Mouse (Mus musculus): Measurements from ENCODE around the gene F2rl3. TPM values are rescaled to one million over a fixed set of nuclear protein-coding genes. Genes with fewer than 3 reads are reported as not detected.

F2rl3 gene
- polyA plus RNA-seq, 1 experiment: 18.8 TPM

DNA sequence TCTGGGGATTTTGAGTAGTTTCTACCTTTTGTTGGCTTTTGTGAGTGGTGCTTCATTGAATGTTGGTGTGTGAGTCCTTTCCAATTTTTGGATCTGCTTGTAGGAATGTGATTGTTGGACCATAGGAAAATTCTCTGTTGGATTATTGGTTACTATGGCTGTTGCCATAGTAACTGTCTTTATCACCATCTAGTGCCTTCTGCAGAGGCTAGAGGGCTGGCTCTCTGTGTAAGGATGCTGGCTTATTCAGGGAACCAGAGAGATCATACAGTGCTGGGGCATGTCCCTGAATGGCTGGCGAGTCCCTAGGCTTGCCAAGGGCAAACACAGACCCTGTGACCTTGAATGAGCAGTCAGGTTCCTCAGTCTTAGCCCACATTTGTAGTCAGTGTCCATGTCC, 33.0 kb upstream of the F2rl3 start:
- no peak for TF ChIP-seq CTCF (IDR thresholded peaks at IDR 0.05; ENCODE audit: borderline replicate concordance, control insufficient read depth, extremely low read depth, insufficient read depth, low read length, poor library complexity)
- no peak for TF ChIP-seq POLR2A (IDR thresholded peaks at IDR 0.05; ENCODE audit: control insufficient read depth, extremely low read depth, insufficient read depth, low read length, poor library complexity)
- 97% methylated on average over 1 of the region's 1 CpGs for WGBS
- H3K27ac ChIP-seq (ENCODE audit: control insufficient read depth, insufficient read depth, low read length): no peak overlapping the region
- peaks cover 84% of the 10 kb centered on the region for H3K36me3 ChIP-seq (ENCODE audit: control insufficient read depth, insufficient read depth, low read length)
- no peak for DNase-seq
- H3K4me1 ChIP-seq (replicated peaks; ENCODE audit: control insufficient read depth, insufficient read depth, low read length): peaks cover 6% of the 10 kb centered on the region
- H3K27me3 ChIP-seq (ENCODE audit: control insufficient read depth, insufficient read depth, low read length): no peaks in the 10 kb centered on the region
- H3K4me3 ChIP-seq (ENCODE audit: control insufficient read depth, insufficient read depth, low read length): no peak overlapping the region

GRCm38 (mm10) chr8:72735001-72735400, 26.7 kb upstream of the F2rl3 start:
- 38% methylated on average over 5 of the region's 5 CpGs for WGBS
- Histone ChIP-seq H3K27ac (ENCODE audit: control insufficient read depth, insufficient read depth, low read length) (peak overlapping the region; percentile 59), H3K36me3 (ENCODE audit: control insufficient read depth, insufficient read depth, low read length) (peaks cover 52% of the 10 kb centered on the region)

GRCm38 (mm10) chr8:72736868-72737267, 24.8 kb upstream of the F2rl3 start:
- no peak for DNase-seq
- Histone ChIP-seq H3K27ac (ENCODE audit: control insufficient read depth, insufficient read depth, low read length) (no peak overlapping the region; the same call in 1 of the 2 replicates), H3K4me1 (replicated peaks; ENCODE audit: control insufficient read depth, insufficient read depth, low read length) (peaks cover 34% of the 10 kb centered on the region), H3K4me3 (ENCODE audit: control insufficient read depth, insufficient read depth, low read length) (no peak overlapping the region), H3K27me3 (ENCODE audit: control insufficient read depth, insufficient read depth, low read length) (no peaks in the 10 kb centered on the region), H3K36me3 (ENCODE audit: control insufficient read depth, insufficient read depth, low read length) (peaks cover 34% of the 10 kb centered on the region)
- no peak for TF ChIP-seq POLR2A (IDR thresholded peaks at IDR 0.05; ENCODE audit: control insufficient read depth, extremely low read depth, insufficient read depth, low read length, poor library complexity)

More at GRCm38 (mm10) chr8:72735001-72735400, 26.7 kb upstream of the F2rl3 start:
- no peaks in the 10 kb centered on the region for H3K27me3 ChIP-seq (ENCODE audit: control insufficient read depth, insufficient read depth, low read length)
- H3K4me1 ChIP-seq (replicated peaks; ENCODE audit: control insufficient read depth, insufficient read depth, low read length): peaks cover 22% of the 10 kb centered on the region
- TF ChIP-seq POLR2A (IDR thresholded peaks at IDR 0.05; ENCODE audit: control insufficient read depth, extremely low read depth, insufficient read depth, low read length, poor library complexity) (no peak), CTCF (IDR thresholded peaks at IDR 0.05; ENCODE audit: borderline replicate concordance, control insufficient read depth, extremely low read depth, insufficient read depth, low read length, poor library complexity) (no peak)
- DNase-seq: peak; percentile 68
- H3K4me3 ChIP-seq (ENCODE audit: control insufficient read depth, insufficient read depth, low read length): no peak overlapping the region

GRCm38 (mm10) chr8:72746061-72746460, 15.6 kb upstream of the F2rl3 start:
- DNase-seq: peak; percentile 72
- TF ChIP-seq CTCF (IDR thresholded peaks at IDR 0.05; ENCODE audit: borderline replicate concordance, control insufficient read depth, extremely low read depth, insufficient read depth, low read length, poor library complexity): peak; percentile 56; the same call in 1 of the 2 replicates
- TF ChIP-seq POLR2A (IDR thresholded peaks at IDR 0.05; ENCODE audit: control insufficient read depth, extremely low read depth, insufficient read depth, low read length, poor library complexity): no peak
- H3K4me3 ChIP-seq (ENCODE audit: control insufficient read depth, insufficient read depth, low read length): no peak overlapping the region
- H3K36me3 ChIP-seq (ENCODE audit: control insufficient read depth, insufficient read depth, low read length): peaks cover 63% of the 10 kb centered on the region
- no peaks in the 10 kb centered on the region for H3K27me3 ChIP-seq (ENCODE audit: control insufficient read depth, insufficient read depth, low read length)
- 32% methylated on average over 5 of the region's 5 CpGs for WGBS
- H3K27ac ChIP-seq (ENCODE audit: control insufficient read depth, insufficient read depth, low read length): no peak overlapping the region
- peaks cover 11% of the 10 kb centered on the region for H3K4me1 ChIP-seq (replicated peaks; ENCODE audit: control insufficient read depth, insufficient read depth, low read length)

DNA sequence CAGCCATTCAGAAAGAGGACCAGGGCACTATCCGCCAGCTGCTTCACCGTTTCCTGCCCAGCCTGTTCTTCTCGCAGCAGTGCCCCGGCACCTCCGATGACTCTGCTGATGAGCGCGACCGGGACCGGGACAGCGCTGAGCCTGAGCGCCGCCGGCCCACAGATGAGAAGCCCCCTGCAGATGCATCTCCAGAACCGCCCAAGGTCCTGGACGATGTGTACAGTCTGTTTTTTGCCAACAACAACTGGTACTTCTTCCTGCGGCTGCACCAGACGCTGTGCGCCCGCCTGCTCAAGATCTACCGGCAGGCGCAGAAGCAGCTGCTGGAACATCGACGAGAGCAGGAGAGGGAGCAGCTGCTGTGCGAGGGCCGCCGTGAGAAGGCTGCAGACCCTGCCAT, 11.8 kb upstream of the F2rl3 start:
- Histone ChIP-seq H3K4me1 (replicated peaks; ENCODE audit: control insufficient read depth, insufficient read depth, low read length) (no peaks in the 10 kb centered on the region), H3K36me3 (ENCODE audit: control insufficient read depth, insufficient read depth, low read length) (peaks cover 87% of the 10 kb centered on the region), H3K27ac (ENCODE audit: control insufficient read depth, insufficient read depth, low read length) (no peak overlapping the region), H3K4me3 (ENCODE audit: control insufficient read depth, insufficient read depth, low read length) (no peak overlapping the region), H3K27me3 (ENCODE audit: control insufficient read depth, insufficient read depth, low read length) (no peaks in the 10 kb centered on the region)
- no peak for DNase-seq
- TF ChIP-seq CTCF (IDR thresholded peaks at IDR 0.05; ENCODE audit: borderline replicate concordance, control insufficient read depth, extremely low read depth, insufficient read depth, low read length, poor library complexity): no peak
- TF ChIP-seq POLR2A (IDR thresholded peaks at IDR 0.05; ENCODE audit: control insufficient read depth, extremely low read depth, insufficient read depth, low read length, poor library complexity): no peak
- WGBS: 98% methylated on average over 26 of the region's 26 CpGs

DNA sequence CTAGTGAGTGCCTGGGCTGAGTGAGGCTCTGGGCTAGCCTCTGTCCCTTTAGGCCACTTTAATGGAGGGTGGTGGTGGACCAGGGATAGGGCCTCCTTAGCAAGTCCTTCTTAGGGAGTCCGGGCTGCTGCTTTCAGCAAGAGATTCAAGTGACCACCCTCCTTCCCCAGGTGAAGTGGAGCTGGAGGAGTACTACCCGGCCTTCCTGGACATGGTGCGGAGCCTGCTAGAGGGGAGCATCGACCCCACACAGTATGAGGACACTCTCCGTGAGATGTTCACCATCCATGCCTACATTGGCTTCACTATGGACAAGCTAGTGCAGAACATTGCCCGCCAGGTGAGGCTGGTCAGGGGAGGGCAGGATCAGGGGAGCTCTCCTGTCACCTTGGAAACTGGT, 11.4 kb upstream of the F2rl3 start:
- TF ChIP-seq CTCF (IDR thresholded peaks at IDR 0.05; ENCODE audit: borderline replicate concordance, control insufficient read depth, extremely low read depth, insufficient read depth, low read length, poor library complexity) (no peak), POLR2A (IDR thresholded peaks at IDR 0.05; ENCODE audit: control insufficient read depth, extremely low read depth, insufficient read depth, low read length, poor library complexity) (no peak)
- DNase-seq: no peak
- Histone ChIP-seq H3K36me3 (ENCODE audit: control insufficient read depth, insufficient read depth, low read length) (peaks cover 87% of the 10 kb centered on the region), H3K4me1 (replicated peaks; ENCODE audit: control insufficient read depth, insufficient read depth, low read length) (no peaks in the 10 kb centered on the region), H3K27me3 (ENCODE audit: control insufficient read depth, insufficient read depth, low read length) (no peaks in the 10 kb centered on the region), H3K4me3 (ENCODE audit: control insufficient read depth, insufficient read depth, low read length) (no peak overlapping the region), H3K27ac (ENCODE audit: control insufficient read depth, insufficient read depth, low read length) (no peak overlapping the region)
- 98% methylated on average over 6 of the region's 6 CpGs for WGBS

DNA sequence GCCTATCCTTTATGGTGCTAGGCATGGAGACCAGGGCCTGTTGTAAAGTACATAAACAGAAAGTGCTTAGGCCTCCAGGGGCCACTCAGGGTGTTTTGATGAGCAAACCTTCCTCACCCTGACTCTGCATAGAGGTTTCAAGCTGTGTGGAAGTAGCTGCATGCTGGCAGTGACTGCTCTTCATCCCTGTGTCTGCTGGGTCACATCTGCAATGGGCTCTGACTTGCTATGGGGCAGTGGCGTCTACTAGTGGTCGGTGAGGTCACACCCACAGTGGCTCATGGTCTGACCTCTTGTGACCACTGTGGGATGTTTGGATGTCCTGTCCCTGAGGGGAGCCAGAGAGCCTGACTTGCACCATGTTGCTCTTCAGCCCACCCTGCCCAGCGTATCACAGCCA, 10.6 kb upstream of the F2rl3 start:
- Histone ChIP-seq H3K27ac (ENCODE audit: control insufficient read depth, insufficient read depth, low read length) (no peak overlapping the region), H3K4me1 (replicated peaks; ENCODE audit: control insufficient read depth, insufficient read depth, low read length) (no peaks in the 10 kb centered on the region), H3K36me3 (ENCODE audit: control insufficient read depth, insufficient read depth, low read length) (peaks cover 87% of the 10 kb centered on the region), H3K27me3 (ENCODE audit: control insufficient read depth, insufficient read depth, low read length) (no peaks in the 10 kb centered on the region), H3K4me3 (ENCODE audit: control insufficient read depth, insufficient read depth, low read length) (no peak overlapping the region)
- TF ChIP-seq CTCF (IDR thresholded peaks at IDR 0.05; ENCODE audit: borderline replicate concordance, control insufficient read depth, extremely low read depth, insufficient read depth, low read length, poor library complexity): no peak
- TF ChIP-seq POLR2A (IDR thresholded peaks at IDR 0.05; ENCODE audit: control insufficient read depth, extremely low read depth, insufficient read depth, low read length, poor library complexity): no peak
- 90% methylated on average over 3 of the region's 3 CpGs for WGBS
- DNase-seq: no peak
